Mouse (Mus musculus): ENCODE results near the gene Ift81.
"Not testable (repeated sequence)": the region's sequence is repeated elsewhere in the genome, so short reads cannot be mapped to it uniquely, and the experiment has no call there.

The Ift81 gene

GRCm38 (mm10) chr5:122613908-122614732 is at the start of gene Ift81:
Gene Ift81, minus strand, starts transcription at chr5:122614518.
- peak; percentile 97 for DNase-seq (ENCODE audit: low spot score)

GRCm38 (mm10) chr5:122662501-122662900 is 48.2 kb upstream of the Ift81 start:
- no peak for DNase-seq (ENCODE audit: low spot score)

- no peak for DNase-seq (ENCODE audit: low spot score)
These were observed 42.5 kb upstream of the Ift81 start for GRCm38 (mm10) chr5:122656808-122657207.

GRCm38 (mm10) chr5:122654268-122654573 is 39.9 kb upstream of the Ift81 start:
- DNase-seq (ENCODE audit: low spot score) = no peak

- DNase-seq (ENCODE audit: low spot score) = peak; percentile 44
These were observed 39.3 kb upstream of the Ift81 start for GRCm38 (mm10) chr5:122653446-122654267.

- DNase-seq (ENCODE audit: low spot score) = no peak
These were observed 38.8 kb upstream of the Ift81 start for GRCm38 (mm10) chr5:122653112-122653445.

GRCm38 (mm10) chr5:122652506-122652905 is 38.2 kb upstream of the Ift81 start:
- no peak for DNase-seq (ENCODE audit: low spot score)

- DNase-seq (ENCODE audit: low spot score) = no peak
These were observed 35.8 kb upstream of the Ift81 start for GRCm38 (mm10) chr5:122650100-122650499.

- no peak for DNase-seq (ENCODE audit: low spot score)
These were observed 34.9 kb upstream of the Ift81 start for GRCm38 (mm10) chr5:122649264-122649663.

- not testable (repeated sequence) for DNase-seq (ENCODE audit: low spot score)
These were observed 33.6 kb upstream of the Ift81 start for GRCm38 (mm10) chr5:122647952-122648374.

GRCm38 (mm10) chr5:122647256-122647924 is 33.1 kb upstream of the Ift81 start:
- DNase-seq (ENCODE audit: low spot score) = no peak

GRCm38 (mm10) chr5:122646050-122646449 is 31.7 kb upstream of the Ift81 start:
- DNase-seq (ENCODE audit: low spot score) = no peak

- DNase-seq (ENCODE audit: low spot score) = no peak
These were observed 31.0 kb upstream of the Ift81 start for GRCm38 (mm10) chr5:122645290-122645689.

- DNase-seq (ENCODE audit: low spot score) = no peak
These were observed 29.8 kb upstream of the Ift81 start for GRCm38 (mm10) chr5:122644111-122644607.

- DNase-seq (ENCODE audit: low spot score) = no peak
These were observed 29.4 kb upstream of the Ift81 start, which contains the start of gene P2rx7 for GRCm38 (mm10) chr5:122643701-122644100. Gene P2rx7, plus strand, starts transcription at chr5:122643911.

GRCm38 (mm10) chr5:122639986-122640385 is 25.7 kb upstream of the Ift81 start:
- no peak for DNase-seq (ENCODE audit: low spot score)

GRCm38 (mm10) chr5:122639517-122639916 is 25.2 kb upstream of the Ift81 start:
- DNase-seq (ENCODE audit: low spot score) = no peak

GRCm38 (mm10) chr5:122638296-122638695 is 24.0 kb upstream of the Ift81 start:
- no peak for DNase-seq (ENCODE audit: low spot score)

- peak; percentile 29 for DNase-seq (ENCODE audit: low spot score)
These were observed 22.6 kb upstream of the Ift81 start for GRCm38 (mm10) chr5:122636958-122637357.

GRCm38 (mm10) chr5:122636308-122636707 is 22.0 kb upstream of the Ift81 start:
- DNase-seq (ENCODE audit: low spot score) = no peak

- no peak for DNase-seq (ENCODE audit: low spot score)
These were observed 20.9 kb upstream of the Ift81 start for GRCm38 (mm10) chr5:122635228-122635627.

- DNase-seq (ENCODE audit: low spot score) = peak; percentile 95
These were observed 12.9 kb upstream of the Ift81 start for GRCm38 (mm10) chr5:122627243-122627642.

Data from retina, embryonic 14.5 days (tissue).